Mouse (Mus musculus): ENCODE data around the gene Fam162a. TPM values are rescaled to one million over a fixed set of nuclear protein-coding genes. Genes with fewer than 3 reads are reported as not detected.
"Not testable (repeated sequence)": the region's sequence is repeated elsewhere in the genome, so short reads cannot be mapped to it uniquely, and the experiment has no call there.

Fam162a gene
- 395 and 400 TPM in 2 replicates for polyA plus RNA-seq (2014; fragmentation: Nextera tagmentation; extraction: Ambion mirVana)

GRCm38 (mm10) chr16:36071450-36072379, at the start of gene Fam162a, which contains the start of gene Ccdc58:
TSS of gene Fam162a (minus strand) at chr16:36071594.
TSS of gene Ccdc58 (plus strand) at chr16:36071685.
- ATAC-seq (ENCODE audit: insufficient number of reproducible peaks, insufficient read depth, low FRiP score, low read depth): peak; percentile 92
- H3K9me3 ChIP-seq (ENCODE audit: control insufficient read depth, low read depth, low read length): no peaks in the 10 kb centered on the region
- peak within 1 kb of the TSS; percentile 55 for H3K4me2 ChIP-seq (replicated peaks; ENCODE audit: low read depth, low read length)
- no peaks in the 10 kb centered on the region for H3K27me3 ChIP-seq (ENCODE audit: control insufficient read depth, insufficient read depth, low read length)
- WGBS: under 1% methylated on average over 81 of the region's 81 CpGs
- peak within 1 kb of the TSS; percentile 83 for H3K9ac ChIP-seq (replicated peaks; ENCODE audit: low read depth, low read length)
- H3K27ac ChIP-seq (ENCODE audit: low read length): peak within 1 kb of the TSS; percentile 99
- H3K36me3 ChIP-seq (ENCODE audit: control insufficient read depth, insufficient read depth, low read length): no peaks in the 10 kb centered on the region
- peaks cover 26% of the 10 kb centered on the region for H3K4me1 ChIP-seq (ENCODE audit: control insufficient read depth, insufficient read depth, low read length)
- H3K4me3 ChIP-seq (ENCODE audit: low read depth, low read length): peak within 1 kb of the TSS; percentile 84

- not testable (repeated sequence) for H3K27ac ChIP-seq (ENCODE audit: low read length); H3K4me1 ChIP-seq (ENCODE audit: control insufficient read depth, insufficient read depth, low read length); H3K27me3 ChIP-seq (ENCODE audit: control insufficient read depth, insufficient read depth, low read length); ATAC-seq (ENCODE audit: insufficient number of reproducible peaks, insufficient read depth, low FRiP score, low read depth); H3K9me3 ChIP-seq (ENCODE audit: control insufficient read depth, low read depth, low read length); H3K9ac ChIP-seq (replicated peaks; ENCODE audit: low read depth, low read length); H3K36me3 ChIP-seq (ENCODE audit: control insufficient read depth, insufficient read depth, low read length); H3K4me2 ChIP-seq (replicated peaks; ENCODE audit: low read depth, low read length); H3K4me3 ChIP-seq (ENCODE audit: low read depth, low read length)
- WGBS: 94% methylated on average over 6 of the region's 6 CpGs
Measured at GRCm38 (mm10) chr16:36115751-36116150, 44.4 kb upstream of the Fam162a start.

- H3K4me1 ChIP-seq (ENCODE audit: control insufficient read depth, insufficient read depth, low read length); ATAC-seq (ENCODE audit: insufficient number of reproducible peaks, insufficient read depth, low FRiP score, low read depth); H3K27me3 ChIP-seq (ENCODE audit: control insufficient read depth, insufficient read depth, low read length); H3K4me3 ChIP-seq (ENCODE audit: low read depth, low read length); H3K4me2 ChIP-seq (replicated peaks; ENCODE audit: low read depth, low read length); H3K9ac ChIP-seq (replicated peaks; ENCODE audit: low read depth, low read length); H3K9me3 ChIP-seq (ENCODE audit: control insufficient read depth, low read depth, low read length); H3K27ac ChIP-seq (ENCODE audit: low read length); H3K36me3 ChIP-seq (ENCODE audit: control insufficient read depth, insufficient read depth, low read length): not testable (repeated sequence)
Measured at GRCm38 (mm10) chr16:36111486-36111885, 40.1 kb upstream of the Fam162a start.

- Histone ChIP-seq H3K36me3 (ENCODE audit: control insufficient read depth, insufficient read depth, low read length) (no peaks in the 10 kb centered on the region), H3K4me2 (replicated peaks; ENCODE audit: low read depth, low read length) (no peak overlapping the region), H3K4me1 (ENCODE audit: control insufficient read depth, insufficient read depth, low read length) (no peaks in the 10 kb centered on the region), H3K9me3 (ENCODE audit: control insufficient read depth, low read depth, low read length) (no peaks in the 10 kb centered on the region), H3K27ac (ENCODE audit: low read length) (no peak overlapping the region), H3K9ac (replicated peaks; ENCODE audit: low read depth, low read length) (no peak overlapping the region), H3K4me3 (ENCODE audit: low read depth, low read length) (no peak overlapping the region), H3K27me3 (ENCODE audit: control insufficient read depth, insufficient read depth, low read length) (no peaks in the 10 kb centered on the region)
- ATAC-seq (ENCODE audit: insufficient number of reproducible peaks, insufficient read depth, low FRiP score, low read depth): no peak
- 94% methylated on average over 1 of the region's 1 CpGs for WGBS
Measured at GRCm38 (mm10) chr16:36102211-36102610, 30.8 kb upstream of the Fam162a start.

- Histone ChIP-seq H3K27ac (ENCODE audit: low read length) (no peak overlapping the region), H3K4me3 (ENCODE audit: low read depth, low read length) (no peak overlapping the region), H3K4me1 (ENCODE audit: control insufficient read depth, insufficient read depth, low read length) (no peaks in the 10 kb centered on the region), H3K9ac (replicated peaks; ENCODE audit: low read depth, low read length) (no peak overlapping the region), H3K9me3 (ENCODE audit: control insufficient read depth, low read depth, low read length) (no peaks in the 10 kb centered on the region), H3K36me3 (ENCODE audit: control insufficient read depth, insufficient read depth, low read length) (no peaks in the 10 kb centered on the region), H3K4me2 (replicated peaks; ENCODE audit: low read depth, low read length) (no peak overlapping the region), H3K27me3 (ENCODE audit: control insufficient read depth, insufficient read depth, low read length) (no peaks in the 10 kb centered on the region)
- ATAC-seq (ENCODE audit: insufficient number of reproducible peaks, insufficient read depth, low FRiP score, low read depth): no peak
- 86% methylated on average over 1 of the region's 1 CpGs for WGBS
Measured at GRCm38 (mm10) chr16:36101526-36101925, 30.1 kb upstream of the Fam162a start.

GRCm38 (mm10) chr16:36097813-36098499, 26.6 kb upstream of the Fam162a start:
- not testable (repeated sequence) for H3K27me3 ChIP-seq (ENCODE audit: control insufficient read depth, insufficient read depth, low read length); ATAC-seq (ENCODE audit: insufficient number of reproducible peaks, insufficient read depth, low FRiP score, low read depth); H3K36me3 ChIP-seq (ENCODE audit: control insufficient read depth, insufficient read depth, low read length); H3K27ac ChIP-seq (ENCODE audit: low read length); H3K9ac ChIP-seq (replicated peaks; ENCODE audit: low read depth, low read length); H3K4me1 ChIP-seq (ENCODE audit: control insufficient read depth, insufficient read depth, low read length); H3K9me3 ChIP-seq (ENCODE audit: control insufficient read depth, low read depth, low read length); H3K4me2 ChIP-seq (replicated peaks; ENCODE audit: low read depth, low read length); H3K4me3 ChIP-seq (ENCODE audit: low read depth, low read length)
- WGBS: 91% methylated on average over 12 of the region's 12 CpGs

GRCm38 (mm10) chr16:36094079-36094478, 22.7 kb upstream of the Fam162a start:
- no peaks in the 10 kb centered on the region for H3K4me1 ChIP-seq (ENCODE audit: control insufficient read depth, insufficient read depth, low read length)
- H3K36me3 ChIP-seq (ENCODE audit: control insufficient read depth, insufficient read depth, low read length): peaks cover 3% of the 10 kb centered on the region; the same call in 1 of the 2 replicates
- no peak overlapping the region for H3K4me3 ChIP-seq (ENCODE audit: low read depth, low read length)
- H3K27ac ChIP-seq (ENCODE audit: low read length): no peak overlapping the region
- H3K9me3 ChIP-seq (ENCODE audit: control insufficient read depth, low read depth, low read length): no peaks in the 10 kb centered on the region
- H3K27me3 ChIP-seq (ENCODE audit: control insufficient read depth, insufficient read depth, low read length): no peaks in the 10 kb centered on the region
- 69% methylated on average over 3 of the region's 3 CpGs for WGBS
- H3K4me2 ChIP-seq (replicated peaks; ENCODE audit: low read depth, low read length): no peak overlapping the region
- no peak overlapping the region for H3K9ac ChIP-seq (replicated peaks; ENCODE audit: low read depth, low read length)
- no peak for ATAC-seq (ENCODE audit: insufficient number of reproducible peaks, insufficient read depth, low FRiP score, low read depth)

- H3K4me3 ChIP-seq (ENCODE audit: low read depth, low read length): no peak overlapping the region
- no peaks in the 10 kb centered on the region for H3K4me1 ChIP-seq (ENCODE audit: control insufficient read depth, insufficient read depth, low read length)
- H3K36me3 ChIP-seq (ENCODE audit: control insufficient read depth, insufficient read depth, low read length): peaks cover 14% of the 10 kb centered on the region
- WGBS: 80% methylated on average over 11 of the region's 11 CpGs
- H3K27ac ChIP-seq (ENCODE audit: low read length): no peak overlapping the region
- no peak overlapping the region for H3K4me2 ChIP-seq (replicated peaks; ENCODE audit: low read depth, low read length)
- no peaks in the 10 kb centered on the region for H3K9me3 ChIP-seq (ENCODE audit: control insufficient read depth, low read depth, low read length)
- no peak overlapping the region for H3K9ac ChIP-seq (replicated peaks; ENCODE audit: low read depth, low read length)
- no peaks in the 10 kb centered on the region for H3K27me3 ChIP-seq (ENCODE audit: control insufficient read depth, insufficient read depth, low read length)
- ATAC-seq (ENCODE audit: insufficient number of reproducible peaks, insufficient read depth, low FRiP score, low read depth): no peak
Measured at GRCm38 (mm10) chr16:36090785-36091509, 19.6 kb upstream of the Fam162a start.

Data from stomach, embryonic 14.5 days (tissue).